Comparison of ENCODE assay signal across 8 mouse cellular contexts in the genomic region with DNA sequence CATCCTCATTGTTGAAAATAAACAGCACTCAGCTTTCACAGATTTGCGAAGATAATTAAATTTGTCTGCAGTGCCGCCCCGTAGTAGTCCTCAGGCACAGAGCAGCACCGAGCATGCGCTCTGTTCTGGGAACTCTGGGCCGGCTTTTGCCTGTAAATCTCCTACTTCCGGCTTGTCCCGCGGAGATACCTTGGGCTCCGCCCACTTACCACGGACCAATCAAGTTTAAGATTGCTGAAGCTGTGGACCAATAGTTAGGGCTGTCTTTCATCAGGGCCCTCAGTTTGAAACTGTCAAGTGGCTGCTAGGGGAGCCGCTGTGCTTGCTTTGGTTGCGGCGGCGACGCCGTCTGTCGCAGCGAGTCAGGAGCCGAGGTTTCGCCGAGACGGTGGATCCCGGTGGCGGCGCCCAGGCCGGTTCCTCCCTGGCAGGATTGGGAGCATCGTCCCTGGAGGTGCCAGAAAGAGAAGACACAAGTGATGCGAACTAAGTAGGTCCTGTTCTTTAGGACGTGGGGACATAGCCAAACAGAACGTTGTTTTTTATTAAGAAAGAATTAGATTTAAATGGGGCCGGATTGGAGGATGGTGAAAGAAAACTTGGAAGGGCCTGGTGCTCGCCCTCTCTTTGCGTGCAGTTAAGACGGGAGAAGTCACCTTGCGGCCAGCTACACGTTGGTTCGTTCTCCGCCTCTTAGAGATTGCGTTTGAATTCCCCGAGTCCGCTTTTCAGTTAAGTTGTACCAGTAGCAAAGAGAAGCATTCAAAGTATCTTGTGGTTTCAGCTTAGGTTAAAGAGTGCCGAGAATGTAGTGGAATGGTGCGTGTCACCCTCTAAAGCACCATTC. TPM values are rescaled to one million over a fixed set of nuclear protein-coding genes. Genes with fewer than 3 reads are reported as not detected.
DNase-seq lines count a peak whose midpoint lies in the region; ATAC-seq lines count a peak whose summit lies in the region.

TSS of gene Poc5 (plus strand) at position 253 of the 847 bp plus-strand sequence.

- DNase-seq in adipocyte (ENCODE audit: low spot score): peak; percentile 99
- DNase-seq in embryo, embryonic 10 days (ENCODE audit: low spot score): peak; percentile 95
- DNase-seq in gastrocnemius, postnatal 10 days: peak; percentile 94
- peak; percentile 100 for DNase-seq in induced T-regulatory cell, adult 2 months (ENCODE audit: low read depth)
- peak; percentile 97 to 100 for DNase-seq in left cerebral cortex, adult 9 months (ENCODE audit: low spot score in 2 of 2)
- DNase-seq in right cerebral cortex, postnatal 14 days: peak; percentile 93
- peak; percentile 99 to 100 for DNase-seq in urinary bladder, postnatal 36 days (ENCODE audit: low spot score in 2 of 2)

- peak; percentile 99 for ATAC-seq in megakaryocyte progenitor cell, adult 5-6 weeks (replicated peaks; ENCODE audit: poor library complexity)

RNA-seq across cellular contexts. Expression of gene Poc5, which starts in this region (rescaled TPM):
- 10 to 100 TPM in 1 of 2 experiments, 1 to 10 TPM in 1; 7.4 to 10.8 TPM for total RNA-seq in gastrocnemius, postnatal 10 days (2021)
- total RNA-seq in megakaryocyte progenitor cell, adult 5-6 weeks (2015): 9.7 and 12.7 TPM in 2 replicates
- 13.5 and 22.3 TPM in 2 replicates for total RNA-seq in megakaryocyte progenitor cell, adult 5-6 weeks (2017)

Comparison
In these comparisons a context has a peak if more than half of its experiments do, and no peak if none do; other contexts are left out.
1. Peak in every context shown above with its lines: DNase-seq and ATAC-seq.